Mouse (Mus musculus): ENCODE data around the gene Gprin2.
A peak's percentile ranks its signal among the peaks of the same experiment; 100 is the strongest.

The Gprin2 gene

GRCm38 (mm10) chr14:34201231-34202035 lies at the start of gene Gprin2:
Gene Gprin2 (minus strand): TSS chr14:34201653.
- DNase-seq: peak; percentile 9

GRCm38 (mm10) chr14:34240676-34241075 lies 39.2 kb upstream of the Gprin2 start:
- no peak for DNase-seq

DNA sequence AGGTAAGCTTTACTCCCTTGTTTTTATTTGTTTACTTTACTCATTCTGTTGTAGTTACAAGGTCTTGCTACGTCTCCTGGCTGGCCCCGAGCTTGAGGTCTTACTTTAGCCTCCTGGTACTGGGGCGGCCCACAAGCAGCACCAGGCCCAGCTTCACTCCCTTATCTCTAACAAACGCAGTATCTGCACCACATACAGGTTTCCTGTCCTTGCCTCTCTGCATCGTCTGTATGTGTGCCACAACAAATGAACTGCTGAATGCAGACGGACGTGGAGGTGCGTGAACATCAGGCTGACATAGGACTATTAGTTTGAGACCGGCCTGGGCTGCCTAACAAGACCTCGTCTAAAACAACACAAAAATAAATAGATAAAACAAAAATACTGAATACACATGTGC lies 38.8 kb upstream of the Gprin2 start:
- DNase-seq: no peak

DNA sequence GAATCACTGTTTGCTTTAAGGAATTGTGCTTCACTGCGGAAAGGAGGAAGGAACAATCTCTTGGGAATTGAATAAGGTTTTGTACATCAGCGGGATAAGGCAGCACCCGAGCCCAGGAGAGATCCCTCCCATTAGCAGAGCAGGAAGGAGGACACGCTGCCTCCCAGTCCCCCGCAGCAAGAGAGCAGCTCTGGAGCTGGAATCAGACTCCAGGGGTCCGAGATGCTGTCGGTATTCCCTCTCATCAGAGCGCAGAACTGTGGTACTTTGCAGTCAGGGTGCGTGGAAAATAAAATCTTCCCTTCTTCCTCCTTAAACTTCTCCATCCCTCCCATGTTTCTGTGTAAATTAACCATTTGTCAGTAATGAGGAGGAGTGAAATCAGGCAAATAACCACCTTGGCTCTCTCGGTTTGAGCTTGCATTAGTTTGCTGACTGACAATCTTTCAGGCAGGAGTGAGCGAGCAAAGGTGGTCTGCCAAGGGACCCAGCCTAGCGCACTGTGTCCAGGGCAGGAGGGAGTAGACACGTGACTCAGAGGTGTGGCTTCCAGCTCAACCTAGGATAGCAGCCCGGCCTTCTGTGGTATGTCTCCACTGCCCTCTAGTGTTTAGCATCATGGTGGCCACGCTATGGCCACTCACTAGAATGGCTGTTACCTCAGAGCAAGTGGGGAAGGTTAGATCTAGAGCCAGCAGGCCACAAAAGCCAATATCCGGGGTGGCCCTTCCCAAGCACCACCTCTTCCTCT lies 33.4 kb upstream of the Gprin2 start:
- peak; percentile 2 for DNase-seq

DNA sequence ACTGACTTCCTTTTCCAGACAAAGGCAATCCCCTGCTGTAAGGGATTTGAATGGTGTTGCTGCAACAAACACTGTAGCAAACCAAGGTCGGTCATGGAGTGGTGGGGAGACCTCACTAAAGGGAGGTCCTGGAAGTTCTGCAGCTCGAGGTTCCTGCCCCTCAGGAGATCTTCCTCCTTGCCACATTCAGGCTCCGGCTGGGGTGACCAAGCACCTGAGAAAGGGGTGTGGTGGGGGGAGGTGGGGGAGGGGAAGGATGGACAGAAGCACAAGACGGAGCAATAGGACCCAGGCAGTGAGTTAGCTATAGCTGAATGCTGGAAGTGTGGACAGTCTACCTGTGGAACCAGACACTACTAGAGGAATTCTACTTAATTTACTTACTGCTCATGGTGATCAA lies 32.4 kb upstream of the Gprin2 start:
- DNase-seq: no peak

DNA sequence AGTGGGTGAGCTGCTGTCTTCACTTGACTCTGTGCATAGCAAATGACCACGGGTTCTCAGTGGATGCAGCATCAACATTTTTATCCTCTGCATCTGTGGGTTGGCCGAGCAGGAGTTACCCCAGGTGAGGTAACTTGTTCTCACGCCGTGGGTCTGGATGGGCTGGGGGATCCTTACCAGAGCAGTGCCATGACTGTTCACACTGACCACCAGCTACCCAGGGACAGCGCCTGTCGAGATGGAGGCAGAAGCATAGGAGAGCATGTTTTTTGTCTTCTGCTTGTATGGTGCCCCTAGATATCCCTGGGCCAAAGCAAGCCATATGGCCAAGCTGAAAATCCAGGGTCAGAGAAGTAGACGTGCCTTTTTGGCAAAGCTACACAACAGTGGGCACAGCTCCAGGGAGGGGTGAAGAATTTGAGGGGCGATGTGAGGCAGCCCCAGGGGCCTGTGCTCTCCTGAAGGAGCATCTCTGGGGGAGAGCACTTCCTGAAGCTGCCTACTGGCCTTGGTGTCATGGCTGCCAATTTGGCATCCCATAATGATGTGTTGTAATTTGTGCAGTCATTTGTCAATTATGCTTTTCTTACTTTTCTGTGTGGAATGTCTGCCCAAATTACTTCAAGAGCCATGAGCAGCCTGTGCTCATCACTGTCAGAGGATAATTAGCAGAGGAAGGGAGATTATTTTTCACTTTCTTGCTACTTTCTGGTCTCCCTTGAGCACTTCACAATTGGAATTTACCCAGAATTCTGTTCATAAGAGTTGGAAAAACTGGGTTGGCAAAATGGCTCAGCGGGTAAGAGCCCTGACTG lies 31.6 kb upstream of the Gprin2 start:
- no peak for DNase-seq

DNA sequence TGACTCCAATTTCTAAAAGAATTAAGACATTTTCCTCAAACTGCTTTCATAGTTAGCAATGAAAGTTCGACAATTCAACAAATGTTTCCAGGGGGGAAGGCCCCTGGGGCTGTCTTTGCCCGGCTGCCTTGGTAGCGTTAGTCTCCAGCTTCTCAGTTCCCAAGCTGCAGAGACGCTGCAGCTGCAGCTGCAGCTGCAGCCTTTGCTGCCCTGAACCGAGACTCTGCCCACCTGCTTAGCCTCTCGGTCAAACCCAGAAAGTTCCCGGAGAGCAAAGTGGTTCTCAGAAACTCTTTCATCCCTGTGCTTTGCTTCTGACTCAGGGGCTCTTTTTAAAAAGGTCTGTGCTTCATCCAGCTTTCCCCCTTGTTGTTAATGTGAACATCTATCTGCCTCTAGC lies 30.9 kb upstream of the Gprin2 start:
- DNase-seq: no peak

DNA sequence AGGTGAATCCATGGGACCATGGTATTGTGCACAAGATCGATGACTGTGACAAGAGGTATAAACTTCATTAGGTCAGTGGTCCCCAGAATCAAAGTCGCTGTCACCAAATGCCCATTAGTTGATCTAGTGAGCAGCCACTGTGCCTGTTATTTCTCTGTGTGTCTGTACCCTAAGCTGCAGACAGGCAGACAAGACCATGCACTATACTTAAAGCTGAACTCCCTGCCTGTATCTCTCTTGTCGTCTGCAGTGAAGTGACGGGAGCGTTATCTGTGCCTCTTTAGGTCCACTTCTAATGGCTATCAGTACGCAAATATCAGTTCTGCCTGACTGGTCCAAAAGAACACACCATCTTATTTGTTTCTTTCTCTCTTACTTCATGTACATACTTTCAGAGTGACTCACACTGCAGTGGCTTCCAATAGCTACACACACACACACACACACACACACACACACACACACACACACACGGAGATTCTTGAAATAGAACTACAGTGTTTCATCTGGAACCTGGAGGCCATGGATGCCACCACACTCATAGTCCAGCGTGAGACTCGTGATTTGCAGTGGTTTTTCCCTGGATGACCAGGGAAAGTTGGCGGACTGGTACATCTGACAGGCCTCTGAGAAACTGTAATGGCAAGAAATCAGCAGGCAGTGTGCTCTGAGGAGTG lies 27.5 kb upstream of the Gprin2 start:
- no peak for DNase-seq

- no peak for DNase-seq
Measured at GRCm38 (mm10) chr14:34227981-34228380, 26.5 kb upstream of the Gprin2 start.

DNA sequence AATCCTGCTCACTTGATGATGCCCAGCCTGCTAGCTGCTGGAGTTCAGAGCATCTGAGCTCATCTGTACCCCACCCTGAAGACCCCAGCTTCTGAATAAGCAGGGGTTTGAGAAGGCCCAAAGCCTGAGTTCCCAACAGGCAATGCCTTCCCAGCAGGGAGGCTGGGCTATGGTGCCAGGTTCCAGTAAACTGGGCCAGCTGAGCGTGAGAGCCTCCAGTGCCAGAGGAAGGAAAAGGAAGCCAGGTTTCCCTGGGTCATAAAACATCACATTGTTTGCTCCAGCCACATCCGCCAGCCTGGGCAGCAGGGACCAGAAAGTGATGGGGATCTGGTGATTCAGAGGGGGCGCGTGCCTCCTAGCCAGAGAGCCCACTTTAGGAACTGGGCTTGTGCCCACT lies 25.1 kb upstream of the Gprin2 start:
- DNase-seq: no peak

GRCm38 (mm10) chr14:34225986-34226385 lies 24.5 kb upstream of the Gprin2 start:
- DNase-seq: no peak

GRCm38 (mm10) chr14:34223362-34223898 lies 22.0 kb upstream of the Gprin2 start:
- no peak for DNase-seq

- DNase-seq: no peak
Measured at GRCm38 (mm10) chr14:34221416-34222077, 20.1 kb upstream of the Gprin2 start.

DNA sequence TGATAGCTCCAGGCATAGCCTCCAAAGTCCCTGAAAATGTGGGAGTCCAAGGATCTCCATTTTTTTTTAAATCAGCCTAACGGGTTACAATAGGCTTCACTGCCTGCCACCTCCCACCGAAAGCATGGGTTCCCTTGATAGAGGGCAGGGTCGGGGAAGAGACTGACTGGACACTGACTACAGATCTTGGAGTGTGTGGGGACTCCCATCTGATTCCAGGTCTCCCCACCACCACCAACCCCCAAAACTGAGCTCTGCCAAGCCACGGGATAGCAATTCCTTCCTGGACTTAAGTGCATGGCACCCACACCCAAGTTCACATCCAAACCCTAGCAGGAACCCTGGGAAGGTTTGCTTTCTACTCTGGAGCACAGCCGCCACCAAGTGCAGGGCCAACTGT lies 19.0 kb upstream of the Gprin2 start:
- DNase-seq: no peak

DNA sequence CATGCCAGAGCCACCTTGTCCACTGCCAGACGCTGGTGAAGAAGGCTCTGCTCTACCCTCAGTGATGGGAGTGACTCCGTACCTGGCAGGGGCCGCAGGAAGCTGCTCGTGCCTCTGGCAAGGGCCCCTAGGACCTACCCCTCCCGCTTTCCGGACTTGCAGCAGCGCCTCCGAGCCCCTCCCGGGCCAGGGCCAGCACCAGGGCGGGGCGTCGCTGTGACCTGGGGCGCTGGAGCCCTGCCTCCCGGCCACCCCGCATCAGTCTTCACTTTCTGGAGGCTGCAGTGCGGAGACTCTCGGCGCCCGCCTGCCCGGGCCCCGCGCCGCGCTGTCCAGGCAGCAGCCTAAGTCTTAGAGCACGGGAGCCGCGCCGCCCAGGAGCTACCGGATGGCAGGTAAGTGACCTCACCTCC lies 18.3 kb upstream of the Gprin2 start:
- no peak for DNase-seq

GRCm38 (mm10) chr14:34219295-34219694 lies 17.8 kb upstream of the Gprin2 start, which contains the start of gene Syt15:
Gene Syt15 (plus strand): TSS chr14:34219595.
- no peak for DNase-seq

DNA sequence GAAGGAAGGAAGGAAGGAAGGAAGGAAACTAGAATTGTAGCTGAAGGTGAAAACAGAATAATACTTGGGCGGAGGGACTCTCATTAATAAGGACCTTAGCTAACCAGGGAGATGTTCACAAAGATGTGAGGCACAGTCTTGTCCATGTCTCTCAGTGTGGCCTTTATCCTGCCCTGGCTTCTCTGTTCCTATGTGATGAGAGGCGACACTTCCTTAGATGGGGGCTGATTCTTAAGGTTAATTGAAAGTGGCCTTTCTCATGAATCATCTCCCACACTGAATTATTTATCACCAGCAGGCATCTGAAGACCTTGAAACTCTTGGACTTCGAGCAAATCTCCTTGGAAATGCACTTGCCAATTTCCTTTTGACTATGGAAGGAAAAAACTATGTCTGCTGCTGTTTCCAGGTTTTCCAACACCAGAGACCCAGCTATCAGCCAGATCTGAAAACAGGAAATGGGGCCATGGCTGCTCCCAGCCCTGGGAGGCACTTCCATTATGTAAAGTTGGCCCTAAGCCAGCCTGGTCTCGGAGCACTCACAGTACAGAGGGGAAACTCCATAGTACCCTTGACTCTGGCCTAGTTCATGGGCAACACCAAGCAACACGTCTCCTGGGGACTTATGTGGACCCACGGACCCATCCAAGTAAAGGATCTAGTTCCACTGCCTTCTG lies 14.1 kb upstream of the Gprin2 start:
- no peak for DNase-seq

GRCm38 (mm10) chr14:34209942-34210341 lies 8.5 kb upstream of the Gprin2 start:
- DNase-seq: no peak

GRCm38 (mm10) chr14:34209080-34209479 lies 7.6 kb upstream of the Gprin2 start:
- DNase-seq: no peak

GRCm38 (mm10) chr14:34208651-34209050 lies 7.2 kb upstream of the Gprin2 start:
- peak; percentile 14 for DNase-seq

- no peak for DNase-seq
Measured at GRCm38 (mm10) chr14:34207996-34208395, 6.5 kb upstream of the Gprin2 start.

All from thymus, postnatal 25 days (tissue).